Mouse (Mus musculus) heart, postnatal 0 days (tissue): ENCODE results near the gene Alg1. TPM values are rescaled to one million over a fixed set of nuclear protein-coding genes. Genes with fewer than 3 reads are reported as not detected.
A peak's percentile ranks its signal among the peaks of the same experiment; 100 is the strongest.

ENCODE experiments used
- ATAC-seq: fragments of 200-750 bp; cut with Nextera tagmentation; 2 replicates; pipeline ENCODE4 v1.8.0; 2017; ENCODE audit warnings: low read depth, moderate number of reproducible peaks, moderate library complexity; ENCODE audit not compliant: insufficient read depth
- DNase-seq: peaks from one replicate; pipeline ENCODE4 v3.0.0-alpha.2; 2016; ENCODE audit warnings: low spot score
- H3K27ac ChIP-seq: fragments of 300-500 bp; sonication (generic); 2 replicates; pipeline ENCODE4 v1.5.1; 2014; ENCODE audit warnings: low read depth, mild to moderate bottlenecking
- H3K27me3 ChIP-seq: fragments of 300-500 bp; sonication (generic); 2 replicates; pipeline ENCODE4 v1.6.1; 2014; ENCODE audit warnings: low read length, mixed read lengths; ENCODE audit not compliant: control insufficient read depth, insufficient read depth
- H3K36me3 ChIP-seq: fragments of 300-500 bp; sonication (generic); replicated peaks from 2 replicates; pipeline ENCODE4 v1.6.1; 2014; ENCODE audit warnings: low read length, mixed read lengths; ENCODE audit not compliant: control insufficient read depth, insufficient read depth
- H3K4me1 ChIP-seq: fragments of 300-500 bp; sonication (generic); 2 replicates; pipeline ENCODE4 v1.6.1; 2014; ENCODE audit warnings: antibody characterized with exemption; ENCODE audit not compliant: control insufficient read depth, insufficient read depth
- H3K4me2 ChIP-seq: fragments of 300-500 bp; sonication (generic); 2 replicates; pipeline ENCODE4 v1.6.1; 2014; ENCODE audit warnings: low read depth, mild to moderate bottlenecking, low read length, moderate library complexity
- H3K4me3 ChIP-seq: fragments of 300-500 bp; sonication (generic); 2 replicates; pipeline ENCODE4 v1.5.1; 2014; ENCODE audit warnings: low read depth, low read length
- H3K9ac ChIP-seq: fragments of 300-500 bp; sonication (generic); replicated peaks from 2 replicates; pipeline ENCODE4 v1.6.1; 2014; ENCODE audit warnings: low read depth, low read length, mixed read lengths
- H3K9me3 ChIP-seq: fragments of 300-500 bp; sonication (generic); replicated peaks from 2 replicates; pipeline ENCODE4 v1.6.1; 2016; ENCODE audit warnings: low read length; ENCODE audit not compliant: control insufficient read depth
- CTCF ChIP-seq: IDR thresholded peaks from 2 replicates; pipeline ENCODE4 v1.5.1; 2016; ENCODE audit warnings: antibody characterized with exemption, control low read depth, low read depth
- EP300 ChIP-seq: IDR thresholded peaks from 2 replicates; pipeline ENCODE4 v1.6.1; 2016; ENCODE audit warnings: antibody characterized with exemption, low read depth
- WGBS: fragments of 180-500 bp; shearing (Covaris S2); extraction: QIAGEN DNeasy Blood & Tissue Kit; methylation state at CpG from one replicate; pipeline ENCODE4 v1.1.7; 2014; 5-methylcytosine and 5-hydroxymethylcytosine counted together
- polyA plus RNA-seq: library from polyadenylated mRNA; unstranded; fragments of >200 nt; fragmentation: Nextera tagmentation; extraction: Ambion mirVana; gene quantifications from 2 replicates; pipeline ENCODE4 v1.2.1, GENCODE M21; 2015
- total RNA-seq: library from RNA; depleted of rRNA; stranded (reverse); fragments of >200 nt; gene quantifications from 2 replicates; pipeline ENCODE4 v1.2.3, GENCODE M21; 2014; ENCODE audit warnings: low replicate concordance; rRNA removed

Alg1 gene
- total RNA-seq (21.2 and 29.2 TPM in 2 replicates), polyA plus RNA-seq (24.9 TPM in 2 replicates)

DNA sequence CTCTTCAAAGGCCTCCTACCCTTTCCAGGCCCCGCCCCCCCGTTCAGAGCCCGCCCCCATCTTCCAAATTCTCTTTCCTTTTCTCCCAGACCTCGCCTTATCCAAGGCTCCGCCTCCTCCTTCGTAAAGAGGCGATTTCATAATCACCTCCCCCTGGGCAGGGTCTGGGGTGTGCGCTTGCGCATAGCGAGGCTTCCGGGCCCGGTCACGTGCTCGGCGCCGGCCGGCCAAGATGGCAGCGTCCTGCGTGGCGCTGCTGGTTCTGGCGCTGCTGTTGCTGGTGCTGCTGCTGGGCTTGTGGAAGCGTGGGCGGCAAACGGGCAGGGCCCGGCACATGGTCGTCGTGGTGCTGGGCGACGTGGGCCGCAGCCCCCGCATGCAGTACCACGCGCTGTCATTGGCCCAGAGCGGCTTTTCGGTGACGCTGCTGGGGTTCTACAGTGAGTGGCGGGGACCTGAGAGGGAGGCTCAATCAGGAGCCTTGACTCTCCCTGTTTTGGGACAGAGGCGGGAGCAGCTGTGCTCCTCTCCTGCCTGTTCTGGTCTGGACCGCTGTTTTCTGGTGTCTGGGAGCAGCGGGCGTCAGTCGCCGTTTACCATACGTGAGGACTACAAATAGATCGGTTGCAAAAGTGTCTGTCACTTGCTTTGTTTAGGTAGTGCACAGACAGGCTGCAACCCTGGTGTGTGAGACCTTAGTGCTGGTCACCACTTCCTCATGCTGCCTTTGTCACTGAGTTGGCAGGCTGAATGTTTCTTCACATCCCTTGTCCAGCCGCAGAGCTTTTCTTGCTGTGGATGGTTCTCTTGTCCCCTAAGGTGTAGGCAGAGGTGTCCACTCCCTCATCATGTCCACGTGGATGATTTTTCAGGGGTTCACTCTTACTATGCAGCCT is at the start of gene Alg1:
Gene Alg1, plus strand, starts transcription at position 204 of the 896 bp plus-strand sequence.
- Histone ChIP-seq H3K27me3 (no peaks in the 10 kb centered on the region), H3K27ac (peak within 1 kb of the TSS; percentile 74), H3K4me1 (peaks cover 6% of the 10 kb centered on the region; the same call in 1 of the 2 replicates), H3K9me3 (0 out of 2 replicates have a peak, but pooled peaks cover 3% of the 10 kb centered on the region), H3K4me2 (peak within 1 kb of the TSS; percentile 81), H3K4me3 (peak within 1 kb of the TSS; percentile 69), H3K9ac (peak within 1 kb of the TSS; percentile 77), H3K36me3 (0 out of 2 replicates have a peak, but pooled peaks cover 13% of the 10 kb centered on the region)
- DNase-seq (peak; percentile 94), ATAC-seq (peak; percentile 98)
- TF ChIP-seq CTCF: no peak
- no peak for TF ChIP-seq EP300
- 1% methylated on average over 47 of the region's 47 CpGs for WGBS

DNA sequence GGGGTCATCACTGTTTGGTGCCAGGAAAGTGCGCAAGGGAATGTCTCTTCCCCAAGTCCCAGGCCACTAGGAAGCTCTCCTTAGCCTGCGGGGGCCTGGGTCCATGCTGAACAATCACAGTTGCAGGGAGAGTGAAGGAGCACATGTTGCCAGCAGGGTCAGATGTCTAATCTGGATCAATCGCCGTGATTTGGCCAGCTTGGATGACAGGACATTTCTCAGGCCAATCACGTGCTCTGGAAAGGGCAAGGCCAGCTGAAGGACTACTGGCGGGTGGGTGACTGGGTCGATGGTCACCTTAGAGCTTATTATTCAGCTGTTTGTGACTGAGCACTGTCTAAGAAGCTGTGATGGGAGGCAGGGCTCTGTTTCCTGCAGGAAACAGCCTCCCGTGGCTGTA is 49.3 kb upstream of the Alg1 start:
- ATAC-seq: no peak
- 54% methylated on average over 8 of the region's 8 CpGs for WGBS
- no peak overlapping the region for H3K27ac ChIP-seq
- no peak overlapping the region for H3K9ac ChIP-seq
- H3K4me1 ChIP-seq: 0 out of 2 replicates have a peak, but pooled peaks cover 4% of the 10 kb centered on the region
- TF ChIP-seq EP300 (no peak), CTCF (no peak)
- H3K4me2 ChIP-seq: no peak overlapping the region
- no peaks in the 10 kb centered on the region for H3K27me3 ChIP-seq
- no peak for DNase-seq
- no peak overlapping the region for H3K4me3 ChIP-seq
- H3K9me3 ChIP-seq: no peaks in the 10 kb centered on the region
- H3K36me3 ChIP-seq: no peaks in the 10 kb centered on the region

DNA sequence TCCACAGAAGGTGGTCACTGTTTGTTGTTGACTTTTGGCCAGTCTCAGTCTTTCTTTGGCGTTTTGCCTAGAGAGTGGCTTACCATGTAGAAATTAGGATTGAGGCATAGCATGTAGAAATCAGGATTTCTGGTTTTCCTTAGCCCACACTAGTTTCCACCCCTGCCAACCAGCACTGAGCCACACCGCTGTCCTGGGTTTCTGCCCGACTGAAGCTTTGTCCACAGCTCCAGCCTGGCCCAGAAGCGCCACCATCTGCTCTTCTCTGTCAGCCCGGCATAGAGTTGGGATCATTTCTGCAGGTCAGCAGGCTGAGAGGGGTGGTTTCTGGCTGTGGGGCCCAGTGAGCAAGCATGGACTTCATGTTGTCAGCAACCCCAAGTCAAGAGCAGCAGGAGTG is 48.5 kb upstream of the Alg1 start:
- 75% methylated on average over 5 of the region's 5 CpGs for WGBS
- Histone ChIP-seq H3K9me3 (no peaks in the 10 kb centered on the region), H3K9ac (no peak overlapping the region), H3K4me3 (no peak overlapping the region), H3K27ac (no peak overlapping the region), H3K27me3 (no peaks in the 10 kb centered on the region), H3K4me2 (no peak overlapping the region), H3K36me3 (no peaks in the 10 kb centered on the region), H3K4me1 (0 out of 2 replicates have a peak, but pooled peaks cover 4% of the 10 kb centered on the region)
- ATAC-seq (no peak), DNase-seq (no peak)
- TF ChIP-seq EP300 (no peak), CTCF (no peak)

DNA sequence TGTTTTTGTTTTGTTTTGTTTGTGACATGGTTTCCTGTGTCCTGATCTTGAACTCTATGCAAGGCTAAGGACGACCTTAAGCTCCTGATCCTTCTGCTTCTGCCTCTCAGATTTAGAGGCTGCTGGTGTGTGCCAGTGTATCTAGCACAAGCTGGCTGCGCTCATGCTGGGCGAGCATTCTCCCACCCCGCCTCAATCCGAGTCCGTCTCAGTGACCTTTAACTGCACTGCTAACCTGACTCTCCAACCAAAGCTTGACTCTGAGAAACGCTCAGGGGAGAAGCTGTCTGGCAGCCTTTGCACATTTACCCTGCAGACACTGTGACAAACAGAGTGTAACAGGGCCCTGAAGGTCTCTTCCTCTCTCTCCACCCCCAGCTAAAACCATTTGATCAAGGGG is 47.7 kb upstream of the Alg1 start:
- ATAC-seq (no peak), DNase-seq (no peak)
- Histone ChIP-seq H3K4me3 (no peak overlapping the region), H3K4me2 (no peak overlapping the region), H3K9ac (no peak overlapping the region), H3K36me3 (no peaks in the 10 kb centered on the region), H3K27ac (peak overlapping the region; percentile 16; the same call in 1 of the 2 replicates), H3K9me3 (no peaks in the 10 kb centered on the region), H3K4me1 (0 out of 2 replicates have a peak, but pooled peaks cover 4% of the 10 kb centered on the region), H3K27me3 (no peaks in the 10 kb centered on the region)
- TF ChIP-seq CTCF (no peak), EP300 (no peak)
- 59% methylated on average over 7 of the region's 7 CpGs for WGBS

DNA sequence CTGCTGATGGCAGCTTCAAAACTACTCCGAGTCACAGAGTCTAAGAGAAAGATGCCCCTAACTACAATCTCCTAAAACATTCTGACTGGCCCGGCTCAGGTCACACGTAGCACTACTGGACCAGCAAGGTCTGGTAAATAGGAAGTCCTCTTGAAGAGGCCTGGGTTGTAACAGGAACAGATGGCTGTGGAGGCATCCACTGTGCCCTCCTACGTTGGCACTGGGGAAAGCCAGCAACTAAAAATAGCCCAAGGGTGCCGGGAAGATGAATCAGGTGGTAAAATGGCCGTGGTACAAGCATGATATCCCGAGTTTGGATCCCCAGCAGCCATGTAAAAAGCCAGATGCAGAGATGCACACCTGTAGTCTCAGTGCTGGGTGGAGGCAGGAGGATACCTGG is 47.2 kb upstream of the Alg1 start:
- Histone ChIP-seq H3K4me2 (no peak overlapping the region), H3K4me1 (0 out of 2 replicates have a peak, but pooled peaks cover 4% of the 10 kb centered on the region), H3K9ac (no peak overlapping the region), H3K9me3 (no peaks in the 10 kb centered on the region), H3K4me3 (no peak overlapping the region), H3K36me3 (no peaks in the 10 kb centered on the region), H3K27ac (peak overlapping the region; percentile 16; the same call in 1 of the 2 replicates), H3K27me3 (no peaks in the 10 kb centered on the region)
- ATAC-seq: peak; percentile 76
- WGBS: 26% methylated on average over 7 of the region's 7 CpGs
- peak; percentile 53 for DNase-seq
- TF ChIP-seq CTCF (no peak), EP300 (no peak)
